ENCODE assay signal across 34 mouse cellular contexts in the genomic region with DNA sequence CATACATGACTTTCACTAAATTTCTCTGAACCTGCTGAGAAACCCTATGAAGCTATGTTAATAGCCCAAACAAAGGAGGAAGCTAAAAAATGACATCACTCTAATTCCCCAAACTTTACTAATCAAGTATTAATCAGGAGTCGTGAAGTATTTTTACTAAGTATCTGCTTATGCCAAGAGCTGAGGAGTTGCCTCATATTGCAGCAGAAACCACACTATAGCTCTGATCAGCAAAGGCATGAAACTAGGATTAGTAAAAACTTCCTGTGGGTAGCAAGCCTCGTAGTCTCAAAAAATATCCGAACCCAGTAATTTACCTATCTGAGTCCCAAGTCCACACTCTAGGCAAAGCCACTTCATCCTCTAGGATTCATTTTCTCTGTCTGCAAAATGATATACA.
"Had no signal": no experiment of that assay in that cellular context is flagged by ENCODE, and none has a peak within 500 bp of the region (broad histone marks: within the 10 kb centered on the region; RNA-seq: fewer than 3 reads in every experiment).

No protein-coding gene starts in this region.

- DNase-seq: heart, postnatal 10 days; heart, postnatal 14 days; heart, postnatal 36 days; heart, postnatal 4 days; kidney, adult 11 months; kidney, adult 18-20 months; kidney, adult 2 months; kidney, adult 8-10 months; kidney, adult 9 months; kidney, postnatal 10 days; kidney, postnatal 14 days; kidney, postnatal 25 days; kidney, postnatal 36 days; kidney, postnatal 4 days; layer of hippocampus, adult 9-11 months; layer of hippocampus, postnatal 36 days had no signal

- H3K4me3 ChIP-seq: heart, embryonic 10.5 days; heart, embryonic 12.5 days; heart, embryonic 13.5 days; heart, embryonic 15.5 days; hindbrain, embryonic 10.5 days; hindbrain, embryonic 12.5 days; hindbrain, embryonic 13.5 days; hindbrain, embryonic 15.5 days; intestine, embryonic 15.5 days; kidney, embryonic 15.5 days; layer of hippocampus, adult 2 months had no signal

- H3K36me3 ChIP-seq: heart, embryonic 10.5 days; heart, embryonic 12.5 days; heart, embryonic 13.5 days; heart, embryonic 15.5 days; hindbrain, embryonic 10.5 days; hindbrain, embryonic 12.5 days; hindbrain, embryonic 13.5 days; hindbrain, embryonic 15.5 days; intestine, embryonic 15.5 days; kidney, embryonic 15.5 days had no signal

- H3K27me3 ChIP-seq: heart, embryonic 12.5 days; heart, embryonic 13.5 days; heart, embryonic 15.5 days; hindbrain, embryonic 12.5 days; hindbrain, embryonic 13.5 days; hindbrain, embryonic 15.5 days; intestine, embryonic 15.5 days; kidney, embryonic 15.5 days had no signal

- ATAC-seq: hindbrain, embryonic 16.5 days; hindbrain, postnatal 0 days; inflammation-experienced regulatory T-cells, adult 6 months; intestine, embryonic 15.5 days; intestine, embryonic 16.5 days; intestine, postnatal 0 days had no signal

- H3K4me2 ChIP-seq: heart, embryonic 11.5 days; heart, embryonic 12.5 days; heart, embryonic 13.5 days; heart, embryonic 15.5 days; hindbrain, embryonic 12.5 days; hindbrain, embryonic 13.5 days; hindbrain, embryonic 14.5 days; hindbrain, embryonic 15.5 days; intestine, embryonic 15.5 days; kidney, embryonic 15.5 days had no signal
